Mouse (Mus musculus) kidney, adult 2 months (tissue): ENCODE measurements around the gene Mmgt1.

ENCODE experiments used
- CTCF ChIP-seq: fragments of 200-500 bp; conservative IDR thresholded peaks from 2 replicates; pipeline ENCODE4 v1.5.1; 2011; ENCODE audit warnings: low read depth, mild to moderate bottlenecking, control low read depth, low read length, moderate library complexity, mixed read lengths; ENCODE audit not compliant: insufficient read depth, insufficient read length
- POLR2A ChIP-seq: fragments of 200-500 bp; IDR thresholded peaks from one replicate; pipeline ENCODE4 v1.6.1; 2011; ENCODE audit warnings: low read depth, low read length, control low read depth

DNA sequence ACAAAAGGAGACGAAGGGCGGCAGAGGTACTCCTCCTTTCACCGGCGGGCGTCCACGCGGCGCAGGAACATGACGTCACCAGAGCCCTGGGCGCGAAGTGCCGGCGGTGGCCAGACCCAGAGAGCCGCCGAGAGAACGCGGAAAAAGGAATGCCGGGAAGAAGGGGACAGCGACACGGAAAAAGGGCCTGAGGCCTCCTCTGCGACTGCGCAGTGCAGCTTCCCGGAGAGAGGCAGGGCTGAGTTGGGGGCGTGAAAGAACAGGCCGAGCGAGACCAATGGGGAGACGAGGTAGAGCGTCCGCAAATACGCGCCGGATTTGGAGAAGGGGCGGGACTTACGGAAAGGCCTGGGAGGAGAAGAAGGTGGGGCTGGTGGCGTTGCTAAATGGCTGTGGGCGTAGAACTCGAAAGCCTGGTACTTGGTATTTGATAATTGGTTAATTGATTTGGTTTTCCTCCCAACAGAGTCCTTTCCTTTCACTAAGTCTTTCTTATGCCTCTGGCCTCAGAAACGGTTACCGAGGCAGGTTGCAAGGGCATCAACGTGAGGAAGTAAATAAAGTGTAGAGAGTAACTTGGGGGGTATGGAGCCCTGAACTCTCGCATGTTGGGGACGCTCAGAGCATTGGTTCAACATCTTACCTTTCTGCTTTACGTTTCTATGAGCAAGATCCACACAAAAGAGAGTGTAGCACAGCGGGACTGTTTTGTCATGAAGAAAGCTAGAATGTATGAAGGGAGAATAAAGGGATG lies at the start of gene Mmgt1:
- peak; percentile 23 for TF ChIP-seq POLR2A
- TF ChIP-seq CTCF, result no peak
